Mouse (Mus musculus): ENCODE data around the gene Dbil5. TPM values are rescaled to one million over a fixed set of nuclear protein-coding genes. Genes with fewer than 3 reads are reported as not detected.
"Not testable (repeated sequence)": the region's sequence is repeated elsewhere in the genome, so short reads cannot be mapped to it uniquely, and the experiment has no call there.

Dbil5 gene
- total RNA-seq (2021) = not detected
- long read RNA-seq, experiment 1 = 0 reads
- long read RNA-seq, experiment 2 = 0 reads

DNA sequence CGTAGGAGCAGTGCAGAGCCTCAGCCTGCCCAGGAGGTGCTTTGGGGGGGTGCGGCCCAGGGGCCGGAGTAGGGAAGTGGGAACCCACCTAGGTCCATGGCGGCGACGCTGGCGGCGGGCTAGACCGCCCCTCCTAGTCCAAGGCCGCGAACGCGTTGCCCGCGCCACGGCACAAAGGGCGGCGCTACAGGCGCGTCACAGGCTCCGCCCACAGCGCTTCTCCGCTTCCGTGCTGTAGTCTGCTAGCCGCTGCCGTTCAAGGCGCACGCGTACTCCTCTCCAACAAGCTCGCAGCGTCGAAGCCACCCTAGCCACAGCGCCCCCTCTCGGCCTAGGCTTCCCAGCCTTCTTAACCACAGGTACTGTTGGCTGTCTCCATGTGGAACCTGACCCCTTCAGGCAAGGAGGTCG lies at the start of gene Dbil5, which contains the start of gene Gemin4:
Gene Dbil5 (plus strand): TSS at position 219 of the 411 bp plus-strand sequence.
Gene Gemin4 (minus strand): TSS at position 275 of the 411 bp plus-strand sequence.
- DNase-seq (ENCODE audit: low spot score in 2 of 2) = peak; percentile 92 to 96

DNA sequence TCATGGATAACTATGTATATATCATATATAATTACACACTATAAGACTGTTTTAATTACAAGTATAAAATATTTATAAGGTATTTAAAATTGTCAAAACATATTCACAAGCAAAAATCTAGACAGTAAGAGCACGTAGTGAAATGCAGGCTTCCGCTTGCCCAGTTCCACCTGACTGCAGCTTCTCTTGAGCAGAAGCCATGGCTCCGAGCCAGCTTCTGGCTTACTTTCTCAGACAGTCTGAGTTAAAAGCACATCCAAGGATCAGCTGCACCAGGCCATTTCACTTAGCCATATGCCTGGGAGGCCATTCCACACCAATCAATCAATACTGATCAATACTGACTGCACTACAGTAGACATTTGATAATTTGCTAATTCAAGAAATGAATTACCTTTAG lies 48.4 kb upstream of the Dbil5 start:
- no peak for DNase-seq (ENCODE audit: low spot score in 2 of 2)

DNA sequence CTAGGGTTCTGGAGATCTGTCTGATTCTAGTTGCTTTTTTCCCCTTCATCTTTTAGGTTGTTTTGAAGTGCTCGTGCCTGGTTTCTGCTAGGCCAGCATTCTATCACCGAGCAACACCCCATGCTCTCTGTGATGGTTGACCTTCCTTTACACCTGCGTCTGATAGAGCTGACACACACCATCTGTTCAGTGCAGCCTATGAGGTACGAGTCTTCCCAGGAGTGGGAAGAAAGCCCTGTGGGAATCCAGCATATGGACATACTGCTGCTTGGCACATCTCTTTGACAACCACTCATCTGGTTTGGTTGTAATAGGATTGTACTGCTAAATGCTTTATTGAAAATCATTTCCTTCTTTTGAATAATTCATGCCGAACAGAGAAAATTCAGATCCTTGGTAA lies 47.2 kb upstream of the Dbil5 start:
- DNase-seq (ENCODE audit: low spot score in 2 of 2) = no peak

DNA sequence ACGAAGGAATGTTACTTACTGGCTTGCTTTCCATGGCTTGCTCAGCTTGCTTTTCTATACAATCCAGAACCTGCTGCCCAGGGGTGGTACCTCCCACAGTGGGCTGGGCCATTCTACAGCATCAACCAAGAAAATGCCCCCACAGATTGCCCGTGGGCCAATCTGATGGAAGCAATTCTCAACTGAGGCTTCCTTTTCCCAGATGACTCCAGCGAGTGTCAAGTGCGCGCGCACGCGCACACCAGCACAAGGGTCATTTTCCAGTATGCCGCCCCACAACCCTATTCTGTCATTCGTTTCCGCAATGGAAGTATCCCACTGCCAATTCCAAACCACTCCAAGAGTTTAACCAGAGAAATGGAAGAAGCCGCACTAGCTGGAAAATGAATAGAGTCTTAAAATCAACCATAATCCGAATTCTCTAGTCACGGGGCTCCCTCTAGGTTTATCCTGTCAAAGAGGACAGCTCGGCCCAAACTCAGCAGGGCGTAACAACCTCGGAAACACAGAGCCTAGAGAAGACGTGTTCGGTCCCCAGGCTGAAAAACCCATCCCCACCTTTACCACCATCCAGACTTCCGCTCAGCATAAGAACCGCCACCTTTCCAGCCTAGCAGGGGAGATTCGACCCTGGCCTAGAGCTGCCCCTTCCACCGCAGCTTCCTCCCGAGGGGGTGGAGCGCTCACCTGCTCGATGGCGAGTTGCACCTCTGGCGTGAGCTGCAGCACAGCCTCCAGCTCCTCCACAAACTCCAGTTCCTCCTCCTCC lies 38.5 kb upstream of the Dbil5 start:
- no peak for DNase-seq (ENCODE audit: low spot score in 2 of 2)

GRCm38 (mm10) chr11:76179495-76180145 lies 37.8 kb upstream of the Dbil5 start, which contains the start of the genes Vps53 and Fam57a:
TSS of gene Vps53 (minus strand) at chr11:76179647.
TSS of gene Fam57a (plus strand) at chr11:76179671.
- DNase-seq (ENCODE audit: low spot score in 2 of 2) = peak; percentile 58 to 89

DNA sequence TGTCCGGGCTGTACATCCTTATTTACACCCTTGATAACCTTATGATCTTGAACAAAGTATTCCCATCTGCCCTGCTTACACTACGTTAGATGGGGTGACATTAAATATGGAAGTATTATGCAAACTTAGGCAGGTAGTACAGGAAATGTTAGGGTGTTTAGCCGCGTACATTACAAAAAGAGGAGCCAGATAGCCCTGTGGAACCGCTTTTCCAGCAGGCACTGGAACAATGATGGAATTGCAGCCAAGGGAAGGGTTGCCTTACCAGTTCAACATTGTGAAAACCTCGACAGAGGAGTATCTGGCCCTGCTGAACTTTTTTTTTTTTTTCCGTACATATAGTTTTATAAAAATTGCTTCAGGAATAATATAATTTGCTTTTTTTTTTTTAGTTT lies 37.3 kb upstream of the Dbil5 start:
- DNase-seq (ENCODE audit: low spot score in 2 of 2) = no peak

DNA sequence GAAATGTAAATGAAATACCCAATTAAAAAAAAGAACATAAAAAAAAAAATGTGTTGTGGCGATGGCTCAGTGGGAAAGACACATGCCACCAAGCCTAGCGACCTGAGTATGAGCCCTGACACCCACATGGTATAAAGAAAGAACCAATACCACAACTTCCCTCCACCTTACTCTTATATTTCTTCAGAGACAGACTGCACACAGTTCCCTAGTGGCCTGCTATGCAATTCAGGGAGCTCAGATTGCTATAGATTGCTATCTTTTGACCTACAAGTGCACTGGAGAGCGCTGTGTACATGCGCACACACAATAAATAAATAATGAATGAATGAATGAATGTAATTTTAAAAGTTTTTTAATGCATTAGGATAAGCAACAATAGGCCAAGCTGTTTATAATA lies 33.7 kb upstream of the Dbil5 start:
- DNase-seq (ENCODE audit: low spot score in 2 of 2) = no peak

DNA sequence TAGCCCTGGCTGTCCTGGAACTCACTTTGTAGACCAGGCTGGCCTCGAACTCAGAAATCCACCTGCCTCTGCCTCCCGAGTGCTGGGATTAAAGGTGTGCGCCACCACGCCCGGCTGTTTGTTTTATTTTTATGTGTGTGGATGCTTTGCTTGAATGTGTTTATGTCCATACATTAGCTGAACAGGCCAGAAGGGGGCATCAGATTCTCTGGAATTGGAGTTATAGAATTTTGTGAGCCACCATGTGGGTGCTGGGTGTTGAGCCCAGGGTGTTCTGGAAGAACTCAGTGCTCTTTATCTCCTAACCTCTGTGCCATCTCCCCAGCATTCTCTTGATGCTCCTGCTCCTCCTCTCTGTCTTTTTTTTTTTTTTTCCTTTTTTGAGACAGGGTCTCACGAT lies 30.5 kb upstream of the Dbil5 start:
- DNase-seq (ENCODE audit: low spot score in 2 of 2) = no peak

- no peak for DNase-seq (ENCODE audit: low spot score in 2 of 2)
Measured at GRCm38 (mm10) chr11:76196275-76196976, 21.0 kb upstream of the Dbil5 start.

GRCm38 (mm10) chr11:76196977-76197469 lies 20.4 kb upstream of the Dbil5 start:
- no peak for DNase-seq (ENCODE audit: low spot score in 2 of 2)

DNA sequence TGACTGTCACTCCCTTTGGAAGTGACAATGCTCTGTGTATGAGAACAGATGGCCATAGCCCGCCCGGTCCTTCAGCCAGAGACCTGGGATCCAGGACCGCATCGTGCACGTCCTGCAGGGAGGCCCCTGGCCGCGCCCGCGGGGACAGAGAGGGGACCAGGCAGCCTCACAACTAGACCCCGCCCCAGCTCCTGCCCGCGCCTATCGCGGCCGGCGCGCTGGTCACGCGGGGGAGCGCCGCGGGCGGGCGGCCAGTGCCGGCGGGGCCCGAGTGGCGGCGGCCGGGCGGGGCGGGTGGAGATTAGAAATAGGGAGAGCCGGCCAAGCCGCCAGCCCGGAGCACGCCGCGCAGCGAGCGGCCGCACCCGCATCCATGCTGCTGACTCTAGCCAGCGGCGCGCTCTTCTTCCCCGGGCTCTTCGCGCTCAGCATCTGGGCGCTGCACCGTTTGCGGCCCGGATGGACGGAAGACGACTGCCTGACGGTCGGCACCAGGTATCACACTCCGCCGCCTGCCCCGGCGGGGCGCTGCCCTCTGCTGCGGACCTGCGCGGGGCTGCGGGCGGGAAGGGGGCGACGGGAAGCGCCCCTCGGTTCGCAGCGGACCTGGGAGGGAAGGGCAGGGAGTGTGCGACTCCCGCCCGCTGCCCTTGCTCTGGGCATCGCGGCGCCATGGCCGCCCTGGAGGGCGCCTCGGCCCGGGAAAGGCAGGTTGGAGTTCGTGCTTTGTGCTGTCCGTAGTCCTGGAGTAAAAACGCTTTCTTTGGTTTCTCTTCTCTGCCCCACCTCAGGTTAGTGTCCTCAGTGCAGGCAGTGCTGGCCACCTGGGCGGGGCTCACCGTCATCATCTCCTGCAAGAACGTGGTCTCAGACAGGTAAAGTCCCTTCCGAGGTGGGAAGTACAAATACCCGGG lies 15.4 kb upstream of the Dbil5 start:
- peak; percentile 88 to 89 for DNase-seq (ENCODE audit: low spot score in 2 of 2)

DNA sequence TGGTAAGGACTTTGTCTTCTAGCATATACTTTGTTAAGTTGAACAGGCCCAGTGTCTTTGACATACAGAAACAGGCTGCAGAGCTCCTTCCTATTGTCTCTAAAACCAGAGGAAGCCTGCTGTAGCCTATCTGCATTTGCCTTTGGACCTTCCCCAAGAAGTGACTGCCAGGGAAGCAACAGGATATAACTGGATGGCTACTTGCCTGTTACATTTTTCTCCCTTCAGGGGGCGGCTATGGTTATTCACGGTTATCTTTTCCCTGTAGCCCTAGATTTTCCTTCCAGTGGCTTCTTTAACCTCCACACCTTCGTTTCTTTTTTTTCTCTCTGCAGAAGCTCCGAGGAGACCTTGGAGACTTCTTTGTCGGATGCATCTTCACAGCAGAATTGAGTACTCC lies 10.6 kb upstream of the Dbil5 start:
- DNase-seq (ENCODE audit: low spot score in 2 of 2) = no peak

DNA sequence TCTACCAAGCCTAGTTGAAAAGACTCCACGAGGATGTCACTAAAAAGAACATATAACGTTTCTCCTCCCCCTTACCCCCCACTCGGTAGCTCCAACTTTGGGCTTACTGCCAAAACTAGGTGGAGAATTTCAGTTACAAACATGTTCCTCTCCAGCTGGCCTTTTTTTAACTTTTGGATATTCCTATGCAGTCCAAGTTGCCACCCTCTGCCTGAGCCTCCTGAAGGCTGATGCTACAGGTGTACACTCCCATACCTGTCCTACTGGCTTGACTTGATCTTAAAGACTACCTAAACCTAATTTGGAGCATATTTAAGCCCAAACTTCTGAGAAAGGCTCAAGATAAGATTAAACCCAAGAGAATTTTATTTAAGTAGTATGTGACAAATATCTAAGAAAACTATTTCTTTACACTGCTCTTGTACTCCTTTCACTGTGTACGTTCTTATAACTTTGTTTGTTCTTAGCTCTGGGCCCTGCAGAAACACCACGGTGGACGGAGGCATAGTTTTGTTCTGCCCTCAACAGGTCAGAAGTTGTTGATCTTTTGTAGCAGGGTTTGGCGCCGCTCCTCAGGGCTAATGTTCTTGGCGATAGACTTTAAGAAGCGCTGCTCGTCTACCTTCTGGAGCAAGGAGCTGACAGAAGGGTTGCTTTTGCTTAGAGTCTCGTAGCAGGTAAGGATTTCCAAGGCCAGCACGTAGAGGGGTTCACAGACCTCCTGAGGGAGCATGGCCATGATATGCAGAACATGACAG lies 7.0 kb upstream of the Dbil5 start:
- no peak for DNase-seq (ENCODE audit: low spot score in 2 of 2)

GRCm38 (mm10) chr11:76211595-76211994 lies 5.8 kb upstream of the Dbil5 start:
- not testable (repeated sequence) for DNase-seq (ENCODE audit: low spot score in 2 of 2)

DNA sequence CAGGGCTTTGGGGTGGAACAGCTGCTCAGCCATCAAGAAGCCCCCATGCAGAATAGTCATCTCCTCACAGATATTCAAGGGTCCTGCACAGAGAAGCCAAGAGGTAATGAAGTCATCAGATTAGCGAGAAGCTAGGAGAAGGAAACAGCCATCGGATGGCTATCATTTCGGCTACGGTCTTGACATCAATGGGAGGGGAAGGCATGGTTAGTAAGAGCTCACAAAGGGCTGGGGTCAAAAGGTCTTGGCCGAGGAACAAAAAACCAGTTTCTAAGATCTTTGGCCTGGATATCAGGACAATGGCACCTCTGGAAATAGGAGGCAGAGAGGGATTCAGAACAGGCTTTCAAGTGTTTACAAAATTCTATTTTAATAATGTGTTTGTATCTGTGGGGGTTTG lies 3.6 kb upstream of the Dbil5 start:
- DNase-seq (ENCODE audit: low spot score in 2 of 2) = no peak

DNA sequence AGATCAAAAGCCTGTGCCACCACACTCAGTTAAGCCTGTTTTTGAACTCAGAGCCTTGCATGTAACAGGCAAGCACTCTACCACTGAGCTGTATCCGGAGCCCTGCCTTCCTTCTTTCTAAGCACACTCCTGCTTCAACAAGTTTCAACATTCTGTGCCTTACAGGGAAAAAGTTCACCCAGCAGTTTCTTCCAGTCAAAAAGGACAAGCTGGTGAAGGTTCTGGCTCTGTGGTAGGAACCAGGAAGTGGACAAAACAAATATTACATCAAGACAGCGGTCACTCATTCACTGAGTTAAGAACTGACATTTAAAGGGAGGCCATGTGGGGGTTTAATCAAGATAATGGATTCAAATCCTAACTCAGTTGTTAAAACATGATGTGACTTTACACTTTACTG lies 2.4 kb upstream of the Dbil5 start:
- DNase-seq (ENCODE audit: low spot score in 2 of 2) = no peak

GRCm38 (mm10) chr11:76216049-76216540 lies 1.3 kb upstream of the Dbil5 start:
- no peak for DNase-seq (ENCODE audit: low spot score in 2 of 2)

DNA sequence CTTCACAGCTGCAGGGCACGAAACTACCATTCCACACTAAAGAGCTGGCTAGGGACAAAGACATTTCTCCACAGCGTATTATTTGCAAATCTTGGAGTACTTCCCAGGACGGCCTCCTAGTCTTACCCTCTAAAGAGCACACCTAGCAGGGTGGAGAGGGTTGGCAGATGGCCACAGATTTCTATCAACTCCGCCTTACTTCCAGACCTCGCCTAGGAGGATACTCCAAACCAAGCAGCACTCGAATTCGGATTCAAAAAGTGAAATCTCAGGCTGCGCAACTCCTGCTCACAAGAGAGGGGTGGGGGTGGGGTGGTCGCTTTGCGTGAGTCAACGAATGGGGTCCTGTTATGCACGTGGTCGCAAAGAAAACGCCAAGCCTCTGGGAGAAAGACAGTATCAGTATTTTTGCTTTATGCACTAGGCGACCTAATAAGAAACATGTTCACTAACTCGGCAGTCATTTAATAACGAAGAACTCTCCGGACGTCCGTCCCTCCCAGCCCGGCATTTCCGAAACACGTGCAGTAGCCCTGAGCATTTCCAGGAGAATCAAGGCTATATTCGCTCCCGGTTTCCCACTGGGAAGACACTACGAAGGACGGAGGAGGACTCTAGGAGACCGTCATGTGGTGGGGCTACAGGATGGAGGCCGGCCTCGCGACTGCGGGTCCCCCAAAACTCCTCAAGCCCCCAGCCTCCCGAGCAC lies 573 bp upstream of the Dbil5 start:
- peak in 1 of 2 experiments; percentile 13 for DNase-seq (ENCODE audit: low spot score in 2 of 2)

GRCm38 (mm10) chr11:76224631-76225030 lies 7.2 kb downstream of the Dbil5 start:
- DNase-seq (ENCODE audit: low spot score in 2 of 2) = no peak
